ENCODE assay signal across 9 mouse cellular contexts in genomic region chr1:132208154-132208553, GRCm38 (mm10). TPM values are rescaled to one million over a fixed set of nuclear protein-coding genes. Genes with fewer than 3 reads are reported as not detected.
A peak's percentile ranks its signal among the peaks of the same experiment; 100 is the strongest.
DNase-seq lines count a peak whose midpoint lies in the region; ATAC-seq and TF ChIP-seq lines count a peak whose summit lies in the region.
"Had no signal": no experiment of that assay in that cellular context is flagged by ENCODE, and none has a peak within 500 bp of the region (broad histone marks: within the 10 kb centered on the region; RNA-seq: fewer than 3 reads in every experiment).

No protein-coding gene starts in this region.

- no peaks in the 10 kb centered on the region for H3K9me3 ChIP-seq in forebrain, embryonic 14.5 days (replicated peaks; ENCODE audit: control insufficient read depth, low read length)
- no peaks in the 10 kb centered on the region for H3K9me3 ChIP-seq in midbrain, embryonic 11.5 days (ENCODE audit: control insufficient read depth, low read length)
- H3K9me3 ChIP-seq in intestine, postnatal 0 days (ENCODE audit: control insufficient read depth), result no peaks in the 10 kb centered on the region
- no peaks in the 10 kb centered on the region for H3K9me3 ChIP-seq in kidney, embryonic 14.5 days (ENCODE audit: control insufficient read depth, low read length)

- ATAC-seq in forebrain, embryonic 14.5 days, result peak; percentile 18; the same call in 1 of the 2 replicates
- ATAC-seq in midbrain, embryonic 11.5 days (ENCODE audit: low FRiP score), result no peak
- no peak for ATAC-seq in inflammation-experienced regulatory T-cells, adult 6 months
- no peak for ATAC-seq in intestine, postnatal 0 days
- no peak for ATAC-seq in kidney, embryonic 14.5 days (ENCODE audit: low FRiP score, low TSS enrichment)

- 11% methylated on average over 4 of the region's 4 CpGs for WGBS in forebrain, embryonic 14.5 days
- 11% methylated on average over 4 of the region's 4 CpGs for WGBS in midbrain, embryonic 11.5 days
- 22% methylated on average over 4 of the region's 4 CpGs for WGBS in intestine, postnatal 0 days
- WGBS in kidney, embryonic 14.5 days, result 10% methylated on average over 4 of the region's 4 CpGs

- no peaks in the 10 kb centered on the region for H3K36me3 ChIP-seq in forebrain, embryonic 14.5 days (ENCODE audit: control insufficient read depth, insufficient read depth, low read length)
- H3K36me3 ChIP-seq in midbrain, embryonic 11.5 days (ENCODE audit: control insufficient read depth, insufficient read depth, low read length), result no peaks in the 10 kb centered on the region
- no peaks in the 10 kb centered on the region for H3K36me3 ChIP-seq in intestine, postnatal 0 days (ENCODE audit: control insufficient read depth, insufficient read depth)
- H3K36me3 ChIP-seq in kidney, embryonic 14.5 days (ENCODE audit: control insufficient read depth, insufficient read depth, low read length), result no peaks in the 10 kb centered on the region

- no peaks in the 10 kb centered on the region for H3K27me3 ChIP-seq in forebrain, embryonic 14.5 days (replicated peaks; ENCODE audit: control insufficient read depth, insufficient read depth, low read length)
- H3K27me3 ChIP-seq in midbrain, embryonic 11.5 days (ENCODE audit: control insufficient read depth, insufficient read depth, low read length), result no peaks in the 10 kb centered on the region
- H3K27me3 ChIP-seq in intestine, postnatal 0 days (replicated peaks; ENCODE audit: control insufficient read depth, insufficient read depth, low read length), result peaks cover 22% of the 10 kb centered on the region
- H3K27me3 ChIP-seq in kidney, embryonic 14.5 days (ENCODE audit: control insufficient read depth, insufficient read depth, low read length), result peaks cover 15% of the 10 kb centered on the region; the same call in 1 of the 2 replicates

- peak overlapping the region; percentile 6; the same call in 1 of the 2 replicates for H3K9ac ChIP-seq in forebrain, embryonic 14.5 days (ENCODE audit: low read length)
- H3K9ac ChIP-seq in midbrain, embryonic 11.5 days (ENCODE audit: low read length), result peak overlapping the region; percentile 26; the same call in 1 of the 2 replicates
- H3K9ac ChIP-seq in intestine, postnatal 0 days (ENCODE audit: low read depth, low read length), result no peak overlapping the region
- no peak overlapping the region for H3K9ac ChIP-seq in kidney, embryonic 14.5 days (ENCODE audit: low read depth, low read length)

- H3K4me3 ChIP-seq in forebrain, embryonic 14.5 days (ENCODE audit: low read depth, low read length), result no peak overlapping the region
- no peak overlapping the region for H3K4me3 ChIP-seq in midbrain, embryonic 11.5 days (ENCODE audit: low read depth, low read length)
- no peak overlapping the region for H3K4me3 ChIP-seq in intestine, postnatal 0 days (ENCODE audit: low read depth, low read length)
- no peak overlapping the region for H3K4me3 ChIP-seq in kidney, embryonic 14.5 days (ENCODE audit: low read length)

- no peak for TF ChIP-seq CTCF in intestine, postnatal 0 days (IDR thresholded peaks at IDR 0.05; ENCODE audit: low read depth)

- peak overlapping the region; percentile 67 for H3K27ac ChIP-seq in forebrain, embryonic 14.5 days (ENCODE audit: low read depth, low read length)
- no peak overlapping the region for H3K27ac ChIP-seq in midbrain, embryonic 11.5 days (ENCODE audit: low read depth, low read length)
- no peak overlapping the region for H3K27ac ChIP-seq in intestine, postnatal 0 days (ENCODE audit: low read depth, low read length)
- H3K27ac ChIP-seq in kidney, embryonic 14.5 days (ENCODE audit: low read depth, low read length), result no peak overlapping the region

- H3K4me2 ChIP-seq in forebrain, embryonic 14.5 days (ENCODE audit: low read length), result no peak overlapping the region
- H3K4me2 ChIP-seq in midbrain, embryonic 11.5 days, result no peak overlapping the region
- H3K4me2 ChIP-seq in intestine, postnatal 0 days (replicated peaks; ENCODE audit: low read depth), result no peak overlapping the region
- no peak overlapping the region for H3K4me2 ChIP-seq in kidney, embryonic 14.5 days (replicated peaks; ENCODE audit: low read depth, low read length)

- H3K4me1 ChIP-seq in forebrain, embryonic 14.5 days (ENCODE audit: control insufficient read depth, insufficient read depth, low read length), result peaks cover 30% of the 10 kb centered on the region
- H3K4me1 ChIP-seq in midbrain, embryonic 11.5 days (ENCODE audit: control insufficient read depth, insufficient read depth, low read length), result peaks cover 32% of the 10 kb centered on the region
- H3K4me1 ChIP-seq in intestine, postnatal 0 days (replicated peaks; ENCODE audit: control insufficient read depth, insufficient read depth, low read length), result no peaks in the 10 kb centered on the region
- H3K4me1 ChIP-seq in kidney, embryonic 14.5 days (ENCODE audit: control insufficient read depth, insufficient read depth, low read length), result peaks cover 10% of the 10 kb centered on the region; the same call in 1 of the 2 replicates

- peak; percentile 79 for DNase-seq in Muller cell, postnatal 12 days (ENCODE audit: inconsistent ontology term)
- peak; percentile 96 for DNase-seq in brain, adult 2 months (ENCODE audit: low read depth, low spot score)
- DNase-seq in forebrain, embryonic 14.5 days (ENCODE audit: low spot score), result peak; percentile 69
- DNase-seq in midbrain, embryonic 11.5 days (ENCODE audit: low spot score, missing footprints), result peak; percentile 84
- no peak for DNase-seq in ovary, adult 18-20 months (ENCODE audit: low spot score)

RNA-seq across cellular contexts. Expression of gene AC124108.1, which starts 16.9 kb away (rescaled TPM):
- polyA plus RNA-seq in forebrain, embryonic 14.5 days (2014; fragmentation: Nextera tagmentation; extraction: Ambion mirVana), result 2.2 and 2.9 TPM in 2 replicates
- 5.0 and 5.2 TPM in 2 replicates for polyA plus RNA-seq in midbrain, embryonic 11.5 days (2014; fragmentation: Nextera tagmentation; extraction: Ambion mirVana)
- not detected for polyA plus RNA-seq in inflammation-experienced regulatory T-cells, adult 6 months (2017; shearing (Covaris generic))
- not detected in 2 replicates for polyA plus RNA-seq in intestine, postnatal 0 days (2015; fragmentation: Nextera tagmentation; extraction: Ambion mirVana)
- 0.05 and 0.09 TPM in 2 replicates for polyA plus RNA-seq in kidney, embryonic 14.5 days (2014; fragmentation: Nextera tagmentation; extraction: Ambion mirVana)
- polyA plus RNA-seq: large intestine, adult 2 months had no signal

RNA-seq across cellular contexts. Expression of gene Lemd1, which starts 16.9 kb away (rescaled TPM):
- 15.5 and 18.7 TPM in 2 replicates for polyA plus RNA-seq in forebrain, embryonic 14.5 days (2014; fragmentation: Nextera tagmentation; extraction: Ambion mirVana)
- polyA plus RNA-seq in midbrain, embryonic 11.5 days (2014; fragmentation: Nextera tagmentation; extraction: Ambion mirVana), result 10.7 and 12.9 TPM in 2 replicates
- not detected for polyA plus RNA-seq in inflammation-experienced regulatory T-cells, adult 6 months (2017; shearing (Covaris generic))
- 0.08 TPM in 1 of 2 replicates, not detected in the other for polyA plus RNA-seq in intestine, postnatal 0 days (2015; fragmentation: Nextera tagmentation; extraction: Ambion mirVana)
- 0.37 TPM in 1 of 2 replicates, not detected in the other for polyA plus RNA-seq in kidney, embryonic 14.5 days (2014; fragmentation: Nextera tagmentation; extraction: Ambion mirVana)

RNA-seq across cellular contexts. Expression of gene Gm10188, which starts 21.4 kb away (rescaled TPM):
- not detected in 2 replicates for polyA plus RNA-seq in forebrain, embryonic 14.5 days (2014; fragmentation: Nextera tagmentation; extraction: Ambion mirVana)
- polyA plus RNA-seq in midbrain, embryonic 11.5 days (2014; fragmentation: Nextera tagmentation; extraction: Ambion mirVana), result 0.55 and 0.66 TPM in 2 replicates
- polyA plus RNA-seq in inflammation-experienced regulatory T-cells, adult 6 months (2017; shearing (Covaris generic)), result not detected
- polyA plus RNA-seq in intestine, postnatal 0 days (2015; fragmentation: Nextera tagmentation; extraction: Ambion mirVana), result not detected in 2 replicates
- not detected in 2 replicates for polyA plus RNA-seq in kidney, embryonic 14.5 days (2014; fragmentation: Nextera tagmentation; extraction: Ambion mirVana)
- polyA plus RNA-seq: large intestine, adult 2 months had no signal

Comparison
In these comparisons a context has a peak if more than half of its experiments do, and no peak if none do; other contexts are left out.
1. H3K9ac ChIP-seq: peak in forebrain, embryonic 14.5 days (single experiment) and midbrain, embryonic 11.5 days (single experiment); none in intestine, postnatal 0 days (single experiment) and kidney, embryonic 14.5 days (single experiment).